8 mouse cellular contexts compared by ENCODE assay signal in genomic region chr2:166115571-166116277, GRCm38 (mm10). TPM values are rescaled to one million over a fixed set of nuclear protein-coding genes. Genes with fewer than 3 reads are reported as not detected.
DNase-seq lines count a peak whose midpoint lies in the region; ATAC-seq lines count a peak whose summit lies in the region.

No protein-coding gene starts in this region.

- DNase-seq in Muller cell, postnatal 12 days (ENCODE audit: inconsistent ontology term): peak; percentile 71
- peak; percentile 64 for DNase-seq in kidney, adult 18-20 months
- no peak for DNase-seq in cerebellum, adult 9-10 months
- DNase-seq in liver (no peak), MN1 (ENCODE audit: low spot score) (no peak)
- no peak for DNase-seq in hindbrain, embryonic 10.5 days (ENCODE audit: low spot score)

- peaks cover 26% of the 10 kb centered on the region for H3K4me1 ChIP-seq in hindbrain, embryonic 10.5 days (replicated peaks)

- ATAC-seq in common myeloid progenitor, adult 5-6 weeks (replicated peaks; ENCODE audit: low read depth, poor library complexity, severe bottlenecking): peak; percentile 64
- ATAC-seq in megakaryocyte progenitor cell, adult 5-6 weeks (replicated peaks; ENCODE audit: poor library complexity): peak; percentile 90

- WGBS in hindbrain, embryonic 10.5 days: 91% methylated on average over 15 of the region's 15 CpGs

- no peak overlapping the region for H3K4me3 ChIP-seq in hindbrain, embryonic 10.5 days

- no peaks in the 10 kb centered on the region for H3K9me3 ChIP-seq in hindbrain, embryonic 10.5 days

- H3K27ac ChIP-seq in hindbrain, embryonic 10.5 days: no peak overlapping the region

- peaks cover 81% of the 10 kb centered on the region for H3K36me3 ChIP-seq in hindbrain, embryonic 10.5 days

- H3K27me3 ChIP-seq in hindbrain, embryonic 10.5 days (ENCODE audit: insufficient read depth, poor library complexity, severe bottlenecking): peaks cover 7% of the 10 kb centered on the region; the same call in 1 of the 2 replicates

RNA-seq across cellular contexts. Expression of gene Sulf2, which starts 39.7 kb away (rescaled TPM):
- 0.41 and 1.1 TPM in 2 replicates for total RNA-seq in common myeloid progenitor, adult 5-6 weeks (2017)
- total RNA-seq in megakaryocyte progenitor cell, adult 5-6 weeks (2015): 1.3 and 3.5 TPM in 2 replicates
- total RNA-seq in megakaryocyte progenitor cell, adult 5-6 weeks (2017): 0.88 and 1.5 TPM in 2 replicates
- polyA plus RNA-seq in hindbrain, embryonic 10.5 days (2016; fragmentation: Nextera tagmentation; extraction: Ambion mirVana): 83.8 and 87.8 TPM in 2 replicates

Comparison
In these comparisons a context has a peak if more than half of its experiments do, and no peak if none do; other contexts are left out.
1. DNase-seq: peak in Muller cell, postnatal 12 days (single experiment) and kidney, adult 18-20 months (single experiment); none in cerebellum, adult 9-10 months (single experiment), liver (single experiment), MN1 (single experiment) and hindbrain, embryonic 10.5 days (single experiment).